Mouse (Mus musculus): ENCODE measurements around the gene Clca2.

- TF ChIP-seq CTCF (IDR thresholded peaks at IDR 0.05; ENCODE audit: insufficient read depth, low read depth, low read length) (no peak), POLR2A (IDR thresholded peaks at IDR 0.05; ENCODE audit: insufficient read depth, low read depth, low read length) (no peak)
Observed at GRCm38 (mm10) chr3:145147483-145147882, 48.2 kb upstream of the Clca2 start.
